Mouse (Mus musculus) ES-E14 (cell line): ENCODE data around the gene Riiad1.

ENCODE experiments used
- CHD2 ChIP-seq: IDR thresholded peaks from 2 replicates; pipeline ENCODE4 v1.6.1; 2014; ENCODE audit warnings: mild to moderate bottlenecking, low read depth, low read length, inconsistent platforms
- HCFC1 ChIP-seq: IDR thresholded peaks from 2 replicates; pipeline ENCODE4 v1.6.1; 2012; ENCODE audit warnings: low read length, inconsistent platforms, borderline replicate concordance; ENCODE audit not compliant: insufficient read depth
- MAFK ChIP-seq: IDR thresholded peaks from 2 replicates; pipeline ENCODE4 v1.6.1; 2014; ENCODE audit warnings: mild to moderate bottlenecking, low read depth, low read length, inconsistent platforms; ENCODE audit not compliant: insufficient read depth
- ZC3H11A ChIP-seq: IDR thresholded peaks from 2 replicates; pipeline ENCODE4 v1.6.1; 2012; ENCODE audit warnings: low read depth, mild to moderate bottlenecking, inconsistent platforms, low read length, borderline replicate concordance

DNA sequence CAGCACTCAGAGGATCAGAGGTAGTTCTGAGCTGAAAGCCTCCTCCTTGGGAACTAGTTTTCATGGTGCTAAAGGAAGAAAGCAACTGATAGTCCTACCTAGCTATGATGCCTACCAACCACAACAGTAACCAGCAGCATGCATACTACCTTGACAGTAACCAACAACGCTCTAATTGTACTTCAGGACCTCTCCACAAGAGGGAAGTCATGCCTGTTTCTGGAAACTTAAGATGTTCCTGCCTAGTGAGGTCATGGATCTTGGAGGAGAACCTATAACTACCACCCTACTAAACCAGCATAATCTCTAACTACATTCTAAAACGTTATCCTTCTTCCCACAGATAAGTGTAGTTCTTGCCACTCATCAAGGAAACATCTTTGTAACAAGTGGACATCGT lies 39.0 kb downstream of the Riiad1 start:
- no peak for TF ChIP-seq HCFC1
- no peak for TF ChIP-seq CHD2
- TF ChIP-seq ZC3H11A: no peak
- no peak for TF ChIP-seq MAFK
